Mouse (Mus musculus) spleen, postnatal 10 days (tissue): ENCODE measurements around the gene Fsd2.

ENCODE experiments used
- DNase-seq, 2 experiments: peaks; one replicate each; pipeline ENCODE4 v3.0.0; 2021 to 2022; ENCODE audit warnings: low spot score in 2 of 2

The Fsd2 gene

DNA sequence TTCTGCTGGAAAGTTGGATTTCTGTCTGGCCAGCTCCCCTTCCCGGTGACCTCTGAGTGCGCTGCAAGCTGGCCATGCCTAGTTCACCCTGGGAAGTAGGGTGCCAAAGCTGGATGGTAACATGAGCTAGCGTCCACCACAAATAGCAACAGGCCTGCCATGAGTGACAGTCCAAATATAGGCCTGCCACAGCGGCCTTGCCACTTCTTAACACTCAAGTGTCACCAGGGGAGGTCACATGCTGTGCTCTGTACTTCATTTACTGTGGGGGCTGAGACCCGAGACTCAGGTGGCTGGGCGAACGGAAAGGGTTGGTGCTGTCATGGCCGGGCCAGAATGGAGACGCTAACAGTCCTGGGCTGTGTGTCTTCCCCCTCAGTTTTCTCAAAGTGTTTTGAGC is at the start of gene Fsd2:
Gene Fsd2 (minus strand): TSS at position 53 of the 400 bp plus-strand sequence.
- DNase-seq: no peak

DNA sequence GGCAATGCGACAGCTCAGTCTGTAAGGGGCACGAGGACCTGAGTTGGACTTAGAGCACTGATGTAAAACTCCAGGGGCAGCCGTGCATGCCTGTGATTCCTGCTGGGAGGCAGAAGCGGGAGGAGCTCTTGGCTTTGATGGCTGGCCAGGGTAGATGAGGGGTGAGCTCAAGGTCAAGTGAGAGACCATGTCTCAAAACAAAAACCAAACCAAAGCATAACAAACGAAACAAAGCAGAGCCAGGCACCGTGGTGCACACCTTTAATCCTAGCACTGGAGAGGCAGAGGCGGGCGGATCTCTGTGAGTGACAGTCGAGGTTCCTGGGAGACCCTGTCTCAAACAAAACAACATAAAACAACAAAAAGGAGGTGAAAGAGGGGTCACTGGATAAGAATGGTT is 48.3 kb upstream of the Fsd2 start:
- DNase-seq: no peak

DNA sequence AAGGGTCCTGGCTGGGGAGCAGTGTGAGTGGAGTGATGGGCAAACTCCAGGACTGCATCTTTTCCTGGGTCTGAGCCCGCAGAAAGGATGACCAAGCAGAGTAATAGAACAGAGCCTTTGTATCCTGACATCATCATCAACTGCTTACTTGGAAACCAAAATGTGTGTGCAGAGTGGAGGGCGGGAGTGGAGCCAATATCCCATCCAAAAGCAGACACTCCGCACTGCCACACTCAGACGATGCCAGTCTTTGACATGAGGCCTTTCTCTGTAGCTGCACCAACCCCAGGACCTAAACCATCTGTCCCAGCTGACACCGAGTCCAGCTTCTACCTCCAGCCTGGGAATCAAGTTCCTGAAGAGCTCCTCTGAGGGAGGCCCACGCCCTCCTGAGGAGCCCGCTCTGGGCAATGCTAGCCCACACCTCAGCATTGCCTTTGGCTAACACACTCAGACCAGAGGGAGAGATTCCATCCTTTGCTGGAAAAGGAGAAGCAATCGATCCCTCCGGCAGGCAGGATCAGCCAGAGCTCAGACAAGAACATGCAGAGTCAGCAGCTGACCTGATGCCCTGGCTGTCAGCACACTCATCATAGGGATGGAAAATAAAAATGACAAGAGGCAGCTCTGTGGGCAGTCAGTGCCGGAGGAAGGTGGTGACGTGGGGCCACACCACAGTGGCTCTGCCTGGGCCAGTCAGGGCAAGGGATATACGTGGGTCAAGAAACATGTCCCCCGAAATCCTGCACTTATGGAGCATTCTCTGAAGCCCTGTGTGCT is 46.3 kb upstream of the Fsd2 start:
- DNase-seq: no peak

DNA sequence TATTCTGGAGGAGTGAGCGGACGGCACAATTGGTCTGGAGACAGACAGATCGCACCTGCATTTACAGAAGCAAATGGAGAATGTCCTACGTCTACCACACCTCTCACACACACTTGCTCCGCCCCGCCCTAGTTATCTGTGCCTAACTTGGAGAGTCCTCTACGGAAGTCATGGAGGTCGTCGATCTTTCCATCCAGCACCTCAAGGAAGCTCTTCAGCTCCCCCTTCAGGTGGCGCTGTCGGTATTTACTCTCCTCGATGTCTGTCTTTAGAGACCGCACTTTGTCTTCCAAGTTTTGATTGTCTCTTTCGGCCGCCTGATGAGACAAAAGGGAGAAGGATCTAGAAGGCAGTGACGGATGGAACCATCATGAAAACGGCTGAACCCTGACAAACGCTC is 43.4 kb upstream of the Fsd2 start:
- peak in 1 of 2 experiments; percentile 55 for DNase-seq

DNA sequence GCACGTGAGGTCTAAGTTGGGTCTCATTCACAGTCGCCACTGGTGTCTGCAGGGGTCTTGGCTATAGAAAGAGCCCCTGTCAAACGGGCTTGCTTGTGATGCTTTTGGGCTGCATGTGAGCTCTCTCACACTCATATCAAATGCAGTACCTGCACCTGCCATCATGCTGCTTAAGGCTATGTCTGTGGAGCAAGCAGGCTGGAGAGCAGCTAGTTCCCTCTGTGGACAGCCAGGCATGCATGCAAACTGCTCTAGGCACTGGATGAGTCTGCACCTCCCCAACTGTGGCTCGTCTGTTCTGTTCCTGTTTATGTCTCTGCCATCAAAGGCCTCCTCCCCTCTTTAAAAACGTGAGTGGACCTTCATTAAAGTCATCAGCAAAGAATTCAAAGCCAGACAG is 39.7 kb upstream of the Fsd2 start:
- DNase-seq: no peak

DNA sequence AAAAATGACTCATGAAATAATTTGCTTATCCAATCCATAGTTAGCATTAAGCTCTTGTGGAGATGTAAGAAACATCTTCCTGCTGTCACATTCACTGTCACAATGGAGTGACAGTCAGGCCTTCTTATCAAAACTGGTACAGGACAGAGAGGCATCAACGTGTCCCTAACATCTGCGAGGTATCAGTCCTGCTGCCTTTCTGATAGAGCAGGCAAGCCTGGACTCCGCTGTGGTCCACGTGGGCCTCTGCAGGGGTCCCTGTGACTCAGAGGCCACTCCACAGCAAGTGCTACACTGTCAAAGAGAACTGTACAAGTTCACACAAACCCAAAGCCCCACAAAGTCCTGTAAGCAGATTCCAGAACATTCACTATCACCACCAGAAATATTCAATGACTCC is 38.7 kb upstream of the Fsd2 start:
- no peak for DNase-seq

DNA sequence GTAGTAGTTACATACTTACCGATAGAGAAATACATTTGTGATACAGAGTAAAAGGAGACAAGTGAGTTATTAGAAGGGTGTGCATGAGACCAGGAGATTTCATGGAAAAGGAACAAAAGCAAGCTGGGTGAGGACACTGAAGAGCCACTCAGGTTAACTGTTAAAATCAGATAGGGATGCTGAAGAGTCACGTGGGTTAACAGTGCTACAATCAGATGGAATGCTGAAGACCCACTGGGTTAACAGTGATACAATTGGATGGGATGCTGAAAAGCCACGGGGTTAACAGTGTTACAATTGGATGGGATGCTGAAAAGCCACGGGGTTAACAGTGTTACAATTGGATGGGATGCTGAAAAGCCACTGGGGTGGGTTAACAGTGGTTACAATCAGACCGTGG is 38.2 kb upstream of the Fsd2 start:
- no peak for DNase-seq

DNA sequence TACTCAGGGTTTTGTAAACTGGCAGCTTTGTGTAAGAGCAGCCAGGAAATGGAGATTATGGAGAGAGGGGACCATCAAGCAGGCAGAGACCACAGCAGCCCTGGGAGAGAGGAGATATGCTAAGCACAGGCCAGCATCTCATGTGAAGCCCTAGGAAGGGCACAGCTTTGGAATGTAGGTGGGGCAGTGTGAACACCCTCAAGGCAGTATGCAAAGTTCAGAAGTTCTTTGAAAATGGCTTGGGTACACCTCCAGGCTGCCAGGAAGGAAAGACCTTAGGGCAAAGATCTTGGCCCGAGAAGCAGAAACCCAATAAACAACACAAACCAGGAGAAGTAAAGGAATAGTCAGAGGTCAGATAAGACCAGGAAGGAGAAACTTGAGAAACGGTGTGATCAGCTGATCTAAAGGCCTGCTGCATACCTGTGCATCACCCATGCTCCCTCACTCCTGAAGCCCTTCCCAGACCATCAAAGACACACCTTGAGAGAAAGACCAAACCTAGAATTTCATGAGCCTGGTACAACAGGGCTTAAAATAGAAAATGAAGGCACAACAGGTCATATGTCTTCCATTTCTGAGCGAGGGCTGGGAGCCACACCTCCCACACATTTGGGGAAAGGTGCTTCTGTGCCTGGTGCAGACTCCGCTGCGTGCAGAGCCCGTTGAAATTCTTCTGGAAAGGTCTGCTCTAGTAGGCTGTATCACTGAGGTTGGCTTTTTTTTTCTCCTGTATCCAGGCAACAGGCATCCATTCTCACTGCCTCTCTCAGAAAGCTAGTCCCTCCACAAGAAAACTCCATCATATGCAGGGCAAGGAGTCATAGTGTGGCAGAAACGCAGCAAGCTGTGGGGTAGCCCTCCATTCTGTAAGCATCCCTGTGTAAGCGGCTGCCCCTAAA is 32.9 kb upstream of the Fsd2 start:
- DNase-seq: no peak

DNA sequence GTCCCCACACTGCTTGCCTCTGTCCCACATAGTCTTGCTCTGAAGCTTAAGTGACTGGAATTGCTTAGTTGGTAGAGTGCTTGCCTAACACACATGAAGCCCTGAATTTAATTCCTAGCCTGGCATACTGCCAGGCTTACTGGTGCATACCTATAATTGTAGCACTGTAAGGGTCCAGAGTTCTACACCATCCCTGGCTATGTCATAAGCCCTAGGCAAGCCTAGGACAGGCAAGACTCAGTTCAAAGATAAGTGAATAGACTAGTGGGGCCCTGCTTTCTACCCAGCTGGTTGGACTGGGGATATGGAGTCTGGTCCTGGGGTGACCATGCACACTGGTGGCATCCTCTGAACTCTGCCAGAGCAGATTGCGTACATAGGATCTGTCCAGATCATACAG is 30.9 kb upstream of the Fsd2 start:
- peak in 1 of 2 experiments; percentile 8 for DNase-seq

DNA sequence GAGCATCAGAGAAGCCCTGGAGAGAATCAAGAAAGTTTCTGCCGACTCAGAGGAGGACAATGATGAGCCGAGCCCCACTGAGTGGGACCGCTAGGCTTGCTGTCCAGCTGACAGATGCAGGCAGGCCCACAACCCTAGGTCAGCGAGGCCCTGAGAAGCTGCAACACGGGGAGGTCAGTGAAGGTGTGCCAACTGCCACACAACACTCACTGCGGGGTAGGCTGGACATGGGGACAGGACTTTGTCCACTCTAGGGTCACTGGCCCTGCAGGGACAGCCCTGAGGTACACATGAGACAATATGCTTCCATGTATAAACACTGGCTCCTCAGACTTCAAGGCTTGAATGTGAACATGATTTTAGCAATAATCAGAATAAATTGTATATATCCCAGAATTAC is 29.3 kb upstream of the Fsd2 start:
- no peak for DNase-seq

DNA sequence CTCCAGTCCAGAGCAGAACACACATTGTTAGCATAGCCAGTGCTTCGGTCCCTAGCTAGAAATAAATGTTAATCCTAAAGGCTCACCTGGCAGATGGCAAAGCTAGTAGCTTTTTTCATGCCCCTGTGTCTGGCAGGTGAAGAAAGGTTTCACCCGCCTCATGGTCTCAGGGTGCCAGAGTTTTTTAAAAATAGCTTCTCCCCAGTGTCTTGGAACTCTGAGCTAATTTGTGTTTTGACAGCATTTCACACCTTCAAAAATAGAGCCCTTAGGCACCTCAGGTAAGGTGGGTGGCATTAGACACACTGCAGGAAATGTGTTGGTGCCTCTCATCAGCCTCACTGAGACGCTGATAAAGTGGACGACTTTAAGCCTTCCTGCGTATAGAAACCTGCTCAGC is 28.3 kb upstream of the Fsd2 start:
- DNase-seq: no peak

DNA sequence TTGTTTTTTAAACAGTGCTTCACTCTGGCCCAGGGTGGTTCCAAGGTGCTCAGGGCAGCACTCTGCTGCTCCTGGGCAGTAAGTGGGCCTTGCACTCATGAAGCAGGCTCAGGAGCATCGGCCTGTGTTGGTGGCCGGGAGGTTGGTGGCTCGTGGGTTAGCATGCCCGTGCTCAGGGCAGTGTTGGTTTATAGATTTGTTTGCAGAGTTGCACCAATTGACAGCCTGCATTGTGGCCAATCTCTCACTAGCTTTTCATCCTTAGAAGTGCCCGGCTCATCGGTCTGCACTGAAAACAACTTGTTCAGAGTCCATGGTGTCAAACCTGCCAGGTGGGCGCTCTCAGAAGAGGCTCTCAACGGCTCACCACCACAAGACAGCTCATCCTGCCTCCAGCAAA is 26.6 kb upstream of the Fsd2 start:
- peak in 1 of 2 experiments; percentile 8 for DNase-seq

DNA sequence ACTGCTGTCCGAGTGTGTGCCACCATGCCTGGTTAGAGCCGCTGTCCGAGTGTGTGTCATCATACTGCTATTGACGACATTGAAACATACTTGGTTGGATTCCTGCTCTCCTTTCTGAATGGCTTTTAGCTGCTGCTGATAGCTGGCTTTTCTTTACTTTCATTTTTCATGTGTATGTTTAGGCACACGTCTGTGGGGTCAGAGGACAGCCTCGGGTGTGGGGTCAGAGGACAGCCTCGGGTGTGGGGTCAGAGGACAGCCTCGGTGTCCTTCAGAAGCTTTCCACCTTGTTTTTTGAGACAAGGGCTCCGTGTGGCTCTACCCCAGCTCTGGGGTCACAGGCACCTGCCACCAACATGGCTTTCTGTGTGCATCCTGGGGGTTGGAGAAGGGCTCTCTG is 25.9 kb upstream of the Fsd2 start:
- DNase-seq: no peak

DNA sequence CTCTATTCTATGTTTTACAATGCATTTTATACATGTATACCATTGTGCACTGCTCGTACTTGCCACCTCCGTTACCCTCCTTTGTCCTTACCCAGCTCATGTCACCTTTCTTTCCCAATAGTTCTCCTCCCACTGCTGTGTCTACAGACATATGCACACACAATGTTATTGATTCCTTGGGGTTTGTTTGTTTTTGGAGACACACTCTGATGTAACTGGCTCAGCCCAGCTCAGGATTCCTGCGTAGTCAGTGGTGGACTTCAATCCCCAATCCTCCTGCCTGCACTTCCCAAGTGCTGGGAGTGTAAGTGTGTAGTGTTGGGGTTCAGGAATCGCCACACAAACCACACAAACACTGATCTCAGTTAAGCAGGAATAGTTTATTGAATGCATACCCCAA is 20.5 kb upstream of the Fsd2 start:
- no peak for DNase-seq

DNA sequence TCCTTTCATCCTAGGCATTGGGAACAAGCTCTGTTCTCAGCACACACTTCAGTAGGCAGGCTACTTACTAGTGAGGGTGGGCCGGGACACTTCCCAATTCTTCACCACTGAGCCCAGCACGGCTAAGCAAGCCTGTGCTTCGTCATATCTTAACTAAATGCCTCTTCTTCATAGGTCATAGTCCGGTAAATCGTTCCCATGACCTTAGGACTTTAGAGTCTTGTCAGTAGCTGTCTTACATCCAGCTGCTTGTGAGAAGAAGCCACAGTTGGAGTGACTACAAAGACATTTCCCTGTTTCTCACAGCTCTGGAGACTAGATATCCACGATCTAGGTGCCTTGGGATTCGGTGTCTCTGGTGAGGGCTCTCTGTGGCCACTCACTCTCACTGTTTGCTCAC is 18.6 kb upstream of the Fsd2 start:
- DNase-seq: no peak

DNA sequence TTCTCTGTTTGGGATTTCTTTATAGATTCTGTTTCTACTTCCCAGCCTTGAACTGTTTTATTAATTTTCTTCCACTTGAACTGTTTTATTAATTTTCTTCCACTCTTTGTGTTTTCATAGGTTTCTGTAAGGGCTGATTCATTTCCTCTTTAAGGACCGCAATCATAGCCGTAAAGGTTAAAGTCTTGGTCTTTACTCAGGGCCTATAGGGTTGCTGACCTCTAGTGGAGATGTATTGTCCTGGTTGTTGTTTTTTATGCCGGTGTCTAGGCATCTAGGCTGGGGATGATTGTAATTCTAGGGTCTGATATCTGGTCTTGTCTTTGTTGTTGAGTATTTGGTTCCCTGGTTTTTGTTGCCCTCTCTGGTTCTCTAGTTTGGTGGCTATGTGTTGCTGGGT is 16.8 kb upstream of the Fsd2 start:
- DNase-seq: no peak

DNA sequence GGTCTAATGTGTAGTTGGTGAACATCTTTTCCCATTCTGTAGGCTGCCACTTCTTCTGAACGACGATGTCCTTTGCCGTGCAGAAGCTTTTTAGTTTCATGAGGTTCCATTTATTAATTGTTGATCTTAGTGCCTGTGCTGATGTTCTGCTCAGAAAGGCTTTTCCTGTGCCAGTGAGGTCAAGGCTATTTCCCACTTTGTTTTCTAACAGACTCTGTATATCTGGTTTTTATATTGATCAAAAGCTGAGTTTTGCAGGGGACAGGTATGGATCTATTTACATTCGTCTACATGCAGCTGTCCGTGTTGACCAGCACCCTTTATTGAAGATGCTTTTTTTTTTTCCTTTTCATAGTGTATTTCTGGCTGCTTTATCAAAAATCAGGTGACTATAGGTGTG is 12.6 kb upstream of the Fsd2 start:
- DNase-seq: no peak

DNA sequence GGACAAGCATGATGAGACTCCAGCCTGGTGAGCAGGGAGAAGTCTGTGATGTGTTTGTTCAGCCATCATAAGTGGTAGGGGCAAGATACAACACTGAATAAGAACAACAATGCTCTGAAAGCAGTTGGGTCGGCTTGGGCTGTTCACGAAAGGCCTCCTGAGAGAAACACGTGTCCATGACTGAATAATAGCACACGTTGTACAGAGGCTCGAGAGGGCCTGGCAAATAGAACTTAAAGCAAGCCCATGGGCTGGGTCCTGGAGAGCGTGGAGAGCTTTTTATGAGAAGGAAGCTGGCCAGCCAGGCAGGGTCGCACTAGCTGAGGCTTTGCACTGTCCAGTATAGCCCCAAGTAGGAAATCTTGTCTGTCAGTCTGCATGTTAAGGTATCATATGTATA is 11.7 kb upstream of the Fsd2 start:
- DNase-seq: no peak

DNA sequence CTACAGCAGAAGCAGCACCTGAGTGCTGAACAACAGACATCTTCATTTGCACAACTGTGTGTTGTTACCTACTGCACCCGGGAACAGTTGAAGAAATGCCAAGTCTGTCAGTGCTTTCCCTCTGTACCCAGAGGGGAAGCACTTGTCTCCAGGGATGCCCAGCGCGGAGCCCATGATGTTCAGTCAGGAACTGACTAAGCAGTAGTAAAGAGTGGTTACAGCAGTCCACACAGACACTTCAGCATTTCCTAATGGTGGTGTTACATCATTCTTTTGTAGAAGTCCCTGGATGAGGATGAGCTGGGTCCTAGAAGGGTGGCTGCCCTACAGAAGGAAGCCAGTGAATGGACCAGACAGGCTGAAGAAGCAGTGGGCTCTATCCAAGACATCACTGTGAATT is 11.1 kb upstream of the Fsd2 start:
- DNase-seq: no peak

DNA sequence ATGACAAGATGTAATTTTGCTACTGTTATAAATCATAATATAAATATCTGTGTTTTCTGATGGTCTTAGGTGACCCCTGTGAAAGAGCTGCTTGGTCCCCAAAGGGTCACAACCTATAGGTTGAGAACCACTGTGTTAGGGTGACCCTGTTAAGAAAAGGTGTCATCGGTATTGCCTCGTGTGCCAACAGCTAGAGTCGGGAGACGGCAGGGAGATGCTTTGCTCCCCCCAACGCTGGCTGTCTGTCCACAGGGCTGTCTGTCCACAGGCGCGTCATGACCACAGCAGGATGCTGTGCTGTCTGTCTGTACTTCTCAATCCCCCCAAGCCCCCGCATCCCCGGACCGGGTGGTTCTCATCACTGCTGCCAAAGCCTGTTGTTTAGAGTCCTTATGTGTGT is 8.9 kb upstream of the Fsd2 start:
- peak in 1 of 2 experiments; percentile 8 for DNase-seq

DNA sequence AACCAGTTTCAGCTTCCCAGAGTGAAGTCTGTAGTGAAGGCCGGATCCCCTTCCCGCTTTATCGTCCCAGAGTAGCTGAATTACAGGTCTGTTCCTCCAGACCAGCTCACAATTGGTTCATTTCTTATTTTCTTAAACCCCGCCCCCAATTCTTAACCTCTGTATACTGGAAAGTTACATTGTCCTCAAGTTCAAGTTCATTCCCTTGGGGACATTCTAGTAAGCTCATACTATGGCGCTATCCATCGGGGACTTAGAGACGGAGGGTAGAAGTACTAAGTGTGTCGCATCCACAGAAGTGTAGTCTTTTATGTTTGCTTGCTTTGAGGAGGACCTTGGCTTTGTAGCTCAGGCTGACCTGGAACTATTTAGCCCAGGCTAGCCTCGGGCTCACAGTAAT is 7.1 kb upstream of the Fsd2 start:
- no peak for DNase-seq

DNA sequence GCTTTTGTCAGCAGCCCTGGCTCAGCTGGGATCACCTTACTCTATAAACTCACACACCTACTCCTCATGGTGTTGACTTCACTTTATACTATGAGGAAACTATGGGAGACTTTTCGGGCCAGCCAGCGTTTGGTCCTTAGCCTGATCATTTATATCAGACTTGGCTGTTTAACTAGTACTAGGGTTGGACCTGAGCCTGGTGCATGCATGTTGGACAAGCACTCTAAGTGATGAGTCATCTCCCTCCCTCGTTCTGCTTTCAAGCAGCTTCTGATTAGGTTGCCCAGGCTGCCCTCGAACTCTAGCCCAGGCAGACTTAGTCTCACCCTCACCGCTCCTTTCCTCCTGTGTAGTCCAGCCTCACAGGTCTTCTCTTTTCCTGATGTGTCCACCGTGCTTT is 6.7 kb upstream of the Fsd2 start:
- peak; percentile 19 to 46 for DNase-seq

DNA sequence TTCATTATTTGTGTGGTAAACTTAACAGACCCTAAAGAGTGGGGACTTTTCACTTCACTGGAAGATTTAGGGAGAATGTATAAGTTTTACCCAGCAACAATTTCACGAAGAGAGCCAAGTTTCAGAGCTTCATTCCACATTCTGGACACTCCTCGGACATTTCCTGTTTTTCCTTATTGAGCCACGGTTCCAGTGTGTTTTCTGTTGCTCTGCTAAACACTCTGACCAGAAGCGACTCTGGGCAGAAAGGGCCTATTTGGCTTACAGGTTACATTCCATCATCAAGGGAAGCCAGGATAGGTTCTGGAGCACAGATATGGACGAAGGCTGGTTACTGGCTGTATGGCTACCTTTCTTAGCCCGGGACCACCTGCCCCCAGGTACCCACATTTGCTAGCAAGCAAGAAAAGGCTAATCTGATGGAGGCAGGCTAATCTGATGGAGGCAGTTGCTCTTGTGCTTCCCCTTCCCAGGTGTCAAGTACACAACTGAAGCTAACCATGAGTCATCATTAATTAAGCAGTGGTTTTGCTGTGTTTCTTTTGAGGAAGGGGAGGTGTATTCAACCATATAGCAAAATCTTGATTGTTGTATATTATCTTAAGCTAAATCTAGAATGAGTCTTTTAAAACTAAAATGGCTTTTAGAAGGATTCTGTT is 6.0 kb upstream of the Fsd2 start:
- DNase-seq: peak in 1 of 2 experiments; percentile 16
